Mouse (Mus musculus) heart, adult 8-10 months (tissue): Measurements from ENCODE around the gene Mmp28. TPM values are rescaled to one million over a fixed set of nuclear protein-coding genes. Genes with fewer than 3 reads are reported as not detected.

Experiments
- DNase-seq: peaks from one replicate; pipeline ENCODE4 v3.0.0; 2022; ENCODE audit warnings: low spot score
- total RNA-seq, 4 experiments: library from RNA; stranded (reverse); gene quantifications; 2 replicates each; pipeline ENCODE4 v1.2.4; 2022

Gene Mmp28
- 1 to 10 TPM; 2.4 to 5.4 (median 3.6) TPM for total RNA-seq

GRCm38 (mm10) chr11:83462711-83463244 is at the start of gene Mmp28:
Gene Mmp28, minus strand, starts transcription at chr11:83463071.
- DNase-seq: peak; percentile 68

- no peak for DNase-seq
Observed at GRCm38 (mm10) chr11:83509521-83509920, 46.6 kb upstream of the Mmp28 start.

GRCm38 (mm10) chr11:83504308-83504707 is 41.4 kb upstream of the Mmp28 start:
- no peak for DNase-seq

GRCm38 (mm10) chr11:83495571-83495970 is 32.7 kb upstream of the Mmp28 start:
- DNase-seq: no peak

- DNase-seq: no peak
Observed at GRCm38 (mm10) chr11:83491488-83491887, 28.6 kb upstream of the Mmp28 start.

GRCm38 (mm10) chr11:83473235-83474016 is 10.6 kb upstream of the Mmp28 start:
- DNase-seq: no peak

GRCm38 (mm10) chr11:83472324-83473234 is 9.7 kb upstream of the Mmp28 start, which contains the start of gene Taf15:
Gene Taf15, plus strand, starts transcription at chr11:83473086.
- DNase-seq: peak; percentile 99

- no peak for DNase-seq
Observed at GRCm38 (mm10) chr11:83471766-83472165, 8.9 kb upstream of the Mmp28 start.

GRCm38 (mm10) chr11:83468765-83469164 is 5.9 kb upstream of the Mmp28 start:
- no peak for DNase-seq

- DNase-seq: peak; percentile 82
Observed at GRCm38 (mm10) chr11:83467120-83467652, 4.3 kb upstream of the Mmp28 start.

- peak; percentile 65 for DNase-seq
Observed at GRCm38 (mm10) chr11:83465976-83466375, 3.1 kb upstream of the Mmp28 start.

- no peak for DNase-seq
Observed at GRCm38 (mm10) chr11:83461462-83462027, 1.3 kb downstream of the Mmp28 start.

GRCm38 (mm10) chr11:83457912-83458601 is 4.8 kb downstream of the Mmp28 start:
- no peak for DNase-seq

- DNase-seq: no peak
Observed at GRCm38 (mm10) chr11:83457257-83457656, 5.6 kb downstream of the Mmp28 start.

GRCm38 (mm10) chr11:83455608-83456007 is 7.3 kb downstream of the Mmp28 start:
- no peak for DNase-seq

- DNase-seq: peak; percentile 39
Observed at GRCm38 (mm10) chr11:83454548-83454947, 8.3 kb downstream of the Mmp28 start.

- DNase-seq: no peak
Observed at GRCm38 (mm10) chr11:83451281-83451680, 11.6 kb downstream of the Mmp28 start.

GRCm38 (mm10) chr11:83450550-83450949 is 12.3 kb downstream of the Mmp28 start:
- no peak for DNase-seq

- DNase-seq: no peak
Observed at GRCm38 (mm10) chr11:83449298-83449697, 13.6 kb downstream of the Mmp28 start.

GRCm38 (mm10) chr11:83448927-83449236 is 14.0 kb downstream of the Mmp28 start:
- no peak for DNase-seq
